Mouse (Mus musculus) cerebellum, adult 2 months (tissue): ENCODE measurements at regions not wholly inside any gene's neighbourhood (a gene's known extent, or its start where the extent isn't known, plus 50 kb on each side); places are given as distances from the start of the nearest gene placed in this dataset.

Source experiments
- CTCF ChIP-seq: fragments of 200-500 bp; IDR thresholded peaks from 2 replicates; pipeline ENCODE4 v1.5.1; 2011; ENCODE audit warnings: low read depth, mild to moderate bottlenecking, control low read depth, low read length, moderate library complexity, borderline replicate concordance; ENCODE audit not compliant: insufficient read depth
- POLR2A ChIP-seq: fragments of 200-500 bp; IDR thresholded peaks from 2 replicates; pipeline ENCODE4 v1.6.1; 2011; ENCODE audit warnings: low read length, control low read depth, borderline replicate concordance; ENCODE audit not compliant: insufficient read depth

DNA sequence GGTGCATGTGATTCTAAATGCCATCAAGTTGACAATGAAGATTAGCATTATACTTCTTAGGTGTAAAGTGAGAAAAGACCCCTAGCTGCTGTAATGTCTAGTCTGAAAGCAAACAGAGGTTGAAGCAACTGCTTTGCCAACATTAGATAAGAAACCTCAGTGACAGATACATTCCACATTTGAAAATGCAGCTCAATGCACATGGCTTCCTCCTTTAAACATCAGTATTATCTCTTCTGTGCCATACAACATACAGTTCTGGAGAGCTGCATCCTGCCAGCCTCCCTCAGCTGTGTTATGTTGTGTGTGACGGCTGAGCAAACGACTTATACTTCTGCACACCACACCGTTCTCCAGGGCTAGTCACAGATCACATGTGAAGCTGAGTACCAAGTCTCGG is 365.6 kb downstream of the Med10 start:
- no peak for TF ChIP-seq CTCF
- TF ChIP-seq POLR2A = no peak
